Mouse (Mus musculus) left cerebral cortex, postnatal 14 days (tissue): ENCODE measurements at regions not wholly inside any gene's neighbourhood (a gene's known extent, or its start where the extent isn't known, plus 50 kb on each side); places are given as distances from the start of the nearest gene placed in this dataset.

Experiments
- DNase-seq, 2 experiments: peaks; one replicate each; pipeline ENCODE4 v3.0.0; 2021 to 2022; ENCODE audit warnings: low spot score in 2 of 2, mixed read lengths in 1 of 2
- intact Hi-C: fragments of 180-260 bp; cut with DNase I; formaldehyde crosslinking; loops from one replicate; pipeline ENCODE4 v1.15.1; 2025

- peak; percentile 51 to 81 for DNase-seq
- intact Hi-C loops: no loop called here
Measured at GRCm38 (mm10) chr19:42673133-42673532, 60.5 kb upstream of the Loxl4 start.

- DNase-seq: peak in 1 of 2 experiments; percentile 53
- intact Hi-C loops: no loop called here
Measured at GRCm38 (mm10) chr19:42669886-42670285, 57.3 kb upstream of the Loxl4 start.

- intact Hi-C loops: no loop called here
- no peak for DNase-seq
Measured at GRCm38 (mm10) chr19:42668385-42669098, 55.9 kb upstream of the Loxl4 start.

GRCm38 (mm10) chr19:42666906-42667305 is 54.3 kb upstream of the Loxl4 start:
- no peak for DNase-seq
- intact Hi-C loops: no loop called here
